Mouse (Mus musculus): ENCODE data around the gene Ctnnd2. TPM values are rescaled to one million over a fixed set of nuclear protein-coding genes. Genes with fewer than 3 reads are reported as not detected.

Ctnnd2 gene
- polyA plus RNA-seq, 1 experiment, result 0.28 TPM

GRCm38 (mm10) chr15:30199785-30200184, 27.4 kb downstream of the Ctnnd2 start:
- TF ChIP-seq POLR2A (IDR thresholded peaks at IDR 0.05; ENCODE audit: low read depth, low read length) (no peak), CTCF (conservative IDR thresholded peaks at IDR 0.05; ENCODE audit: insufficient read depth, insufficient read length, low read depth, low read length) (no peak)
- H3K27ac ChIP-seq (ENCODE audit: insufficient read depth, low read depth, low read length), result no peak overlapping the region
- H3K4me1 ChIP-seq (ENCODE audit: control insufficient read depth, insufficient read depth, low read length), result no peaks in the 10 kb centered on the region
- no peaks in the 10 kb centered on the region for H3K36me3 ChIP-seq (ENCODE audit: control insufficient read depth, insufficient read depth, low read length)
- H3K27me3 ChIP-seq (replicated peaks; ENCODE audit: control insufficient read depth, insufficient read depth, low read length), result no peaks in the 10 kb centered on the region
- 91% methylated on average over 1 of the region's 1 CpGs for WGBS
- no peak for DNase-seq
- no peak overlapping the region for H3K4me3 ChIP-seq (ENCODE audit: insufficient read depth, low read depth, low read length)

GRCm38 (mm10) chr15:30201211-30201610, 28.8 kb downstream of the Ctnnd2 start:
- no peaks in the 10 kb centered on the region for H3K27me3 ChIP-seq (replicated peaks; ENCODE audit: control insufficient read depth, insufficient read depth, low read length)
- WGBS, result 91% methylated on average over 2 of the region's 2 CpGs
- DNase-seq, result no peak
- no peaks in the 10 kb centered on the region for H3K36me3 ChIP-seq (ENCODE audit: control insufficient read depth, insufficient read depth, low read length)
- H3K27ac ChIP-seq (ENCODE audit: insufficient read depth, low read depth, low read length), result no peak overlapping the region
- no peak for TF ChIP-seq CTCF (conservative IDR thresholded peaks at IDR 0.05; ENCODE audit: insufficient read depth, insufficient read length, low read depth, low read length)
- TF ChIP-seq POLR2A (IDR thresholded peaks at IDR 0.05; ENCODE audit: low read depth, low read length), result no peak
- no peak overlapping the region for H3K4me3 ChIP-seq (ENCODE audit: insufficient read depth, low read depth, low read length)
- H3K4me1 ChIP-seq (ENCODE audit: control insufficient read depth, insufficient read depth, low read length), result no peaks in the 10 kb centered on the region

GRCm38 (mm10) chr15:30201617-30202016, 29.2 kb downstream of the Ctnnd2 start:
- WGBS, result 91% methylated on average over 3 of the region's 3 CpGs
- no peak overlapping the region for H3K27ac ChIP-seq (ENCODE audit: insufficient read depth, low read depth, low read length)
- no peaks in the 10 kb centered on the region for H3K36me3 ChIP-seq (ENCODE audit: control insufficient read depth, insufficient read depth, low read length)
- TF ChIP-seq CTCF (conservative IDR thresholded peaks at IDR 0.05; ENCODE audit: insufficient read depth, insufficient read length, low read depth, low read length), result no peak
- no peak for TF ChIP-seq POLR2A (IDR thresholded peaks at IDR 0.05; ENCODE audit: low read depth, low read length)
- no peak for DNase-seq
- no peaks in the 10 kb centered on the region for H3K27me3 ChIP-seq (replicated peaks; ENCODE audit: control insufficient read depth, insufficient read depth, low read length)
- H3K4me1 ChIP-seq (ENCODE audit: control insufficient read depth, insufficient read depth, low read length), result no peaks in the 10 kb centered on the region
- no peak overlapping the region for H3K4me3 ChIP-seq (ENCODE audit: insufficient read depth, low read depth, low read length)

- H3K27me3 ChIP-seq (replicated peaks; ENCODE audit: control insufficient read depth, insufficient read depth, low read length), result no peaks in the 10 kb centered on the region
- H3K36me3 ChIP-seq (ENCODE audit: control insufficient read depth, insufficient read depth, low read length), result no peaks in the 10 kb centered on the region
- 70% methylated on average over 5 of the region's 5 CpGs for WGBS
- H3K27ac ChIP-seq (ENCODE audit: insufficient read depth, low read depth, low read length), result no peak overlapping the region
- no peak for DNase-seq
- H3K4me3 ChIP-seq (ENCODE audit: insufficient read depth, low read depth, low read length), result no peak overlapping the region
- TF ChIP-seq CTCF (conservative IDR thresholded peaks at IDR 0.05; ENCODE audit: insufficient read depth, insufficient read length, low read depth, low read length), result no peak
- TF ChIP-seq POLR2A (IDR thresholded peaks at IDR 0.05; ENCODE audit: low read depth, low read length), result no peak
- H3K4me1 ChIP-seq (ENCODE audit: control insufficient read depth, insufficient read depth, low read length), result no peaks in the 10 kb centered on the region
Measured at GRCm38 (mm10) chr15:30212746-30213145, 40.4 kb downstream of the Ctnnd2 start.

GRCm38 (mm10) chr15:30215871-30216270, 43.5 kb downstream of the Ctnnd2 start:
- no peak overlapping the region for H3K4me3 ChIP-seq (ENCODE audit: insufficient read depth, low read depth, low read length)
- DNase-seq, result no peak
- H3K4me1 ChIP-seq (ENCODE audit: control insufficient read depth, insufficient read depth, low read length), result no peaks in the 10 kb centered on the region
- H3K27me3 ChIP-seq (replicated peaks; ENCODE audit: control insufficient read depth, insufficient read depth, low read length), result no peaks in the 10 kb centered on the region
- H3K36me3 ChIP-seq (ENCODE audit: control insufficient read depth, insufficient read depth, low read length), result no peaks in the 10 kb centered on the region
- WGBS, result 82% methylated on average over 4 of the region's 4 CpGs
- no peak for TF ChIP-seq POLR2A (IDR thresholded peaks at IDR 0.05; ENCODE audit: low read depth, low read length)
- no peak overlapping the region for H3K27ac ChIP-seq (ENCODE audit: insufficient read depth, low read depth, low read length)

GRCm38 (mm10) chr15:30229112-30229511, 56.7 kb downstream of the Ctnnd2 start:
- Histone ChIP-seq H3K36me3 (ENCODE audit: control insufficient read depth, insufficient read depth, low read length) (no peaks in the 10 kb centered on the region), H3K4me1 (ENCODE audit: control insufficient read depth, insufficient read depth, low read length) (no peaks in the 10 kb centered on the region), H3K27ac (ENCODE audit: insufficient read depth, low read depth, low read length) (no peak overlapping the region), H3K4me3 (ENCODE audit: insufficient read depth, low read depth, low read length) (no peak overlapping the region), H3K27me3 (replicated peaks; ENCODE audit: control insufficient read depth, insufficient read depth, low read length) (no peaks in the 10 kb centered on the region)
- TF ChIP-seq POLR2A (IDR thresholded peaks at IDR 0.05; ENCODE audit: low read depth, low read length) (no peak), CTCF (conservative IDR thresholded peaks at IDR 0.05; ENCODE audit: insufficient read depth, insufficient read length, low read depth, low read length) (no peak)
- DNase-seq, result no peak
- WGBS, result 93% methylated on average over 4 of the region's 4 CpGs

- Histone ChIP-seq H3K36me3 (ENCODE audit: control insufficient read depth, insufficient read depth, low read length) (no peaks in the 10 kb centered on the region), H3K4me1 (ENCODE audit: control insufficient read depth, insufficient read depth, low read length) (no peaks in the 10 kb centered on the region), H3K27me3 (replicated peaks; ENCODE audit: control insufficient read depth, insufficient read depth, low read length) (no peaks in the 10 kb centered on the region), H3K4me3 (ENCODE audit: insufficient read depth, low read depth, low read length) (no peak overlapping the region), H3K27ac (ENCODE audit: insufficient read depth, low read depth, low read length) (no peak overlapping the region)
- TF ChIP-seq CTCF (conservative IDR thresholded peaks at IDR 0.05; ENCODE audit: insufficient read depth, insufficient read length, low read depth, low read length), result no peak
- no peak for TF ChIP-seq POLR2A (IDR thresholded peaks at IDR 0.05; ENCODE audit: low read depth, low read length)
- WGBS, result 85% methylated on average over 10 of the region's 10 CpGs
- no peak for DNase-seq
Measured at GRCm38 (mm10) chr15:30235210-30236034, 63.0 kb downstream of the Ctnnd2 start.
